Mouse (Mus musculus) stomach, postnatal 0 days (tissue): ENCODE data around the gene Cxcr3.

Source experiments
- CTCF ChIP-seq: IDR thresholded peaks from 2 replicates; pipeline ENCODE4 v1.5.1; 2016; ENCODE audit warnings: antibody characterized with exemption, low read depth, mild to moderate bottlenecking, moderate library complexity
- EP300 ChIP-seq: optimal IDR thresholded peaks from 2 replicates; pipeline ENCODE3; 2016; ENCODE audit warnings: antibody characterized with exemption

- TF ChIP-seq CTCF: no peak
- no peak for TF ChIP-seq EP300
Observed at GRCm38 (mm10) chrX:101695686-101696085, 38.4 kb downstream of the Cxcr3 start.
